Mouse (Mus musculus): Measurements from ENCODE around the gene Iqgap1. TPM values are rescaled to one million over a fixed set of nuclear protein-coding genes. Genes with fewer than 3 reads are reported as not detected.

The Iqgap1 gene
- polyA plus RNA-seq, 1 experiment from 2014 or later: 13.1 TPM

Other genes starting within 250 kb of the Iqgap1 start
- gene Crtc3, start 137.1 kb downstream of the Iqgap1 start, polyA plus RNA-seq (2015; fragmentation: Nextera tagmentation; extraction: Ambion mirVana): 4.1 and 5.5 TPM in 2 replicates
- 0.31 and 0.37 TPM in 2 replicates for gene Zscan2, start 34.9 kb upstream of the Iqgap1 start, polyA plus RNA-seq (2015; fragmentation: Nextera tagmentation; extraction: Ambion mirVana)
- gene Wdr73, start 75.3 kb upstream of the Iqgap1 start, polyA plus RNA-seq (2015; fragmentation: Nextera tagmentation; extraction: Ambion mirVana): 22.5 and 25.3 TPM in 2 replicates
- gene Nmb, start 79.1 kb upstream of the Iqgap1 start, polyA plus RNA-seq (2015; fragmentation: Nextera tagmentation; extraction: Ambion mirVana): 1.5 and 1.6 TPM in 2 replicates
- gene Sec11a, start 121.8 kb upstream of the Iqgap1 start, polyA plus RNA-seq (2015; fragmentation: Nextera tagmentation; extraction: Ambion mirVana): 120 and 121 TPM in 2 replicates
- 6.1 and 6.8 TPM in 2 replicates for gene Zfp592, start 167.7 kb upstream of the Iqgap1 start, polyA plus RNA-seq (2015; fragmentation: Nextera tagmentation; extraction: Ambion mirVana)
- gene Alpk3, start 231.6 kb upstream of the Iqgap1 start, polyA plus RNA-seq (2015; fragmentation: Nextera tagmentation; extraction: Ambion mirVana): 0.15 and 0.16 TPM in 2 replicates